Mouse (Mus musculus): Measurements from ENCODE around the gene Myh6.
"Not testable (repeated sequence)": the region's sequence is repeated elsewhere in the genome, so short reads cannot be mapped to it uniquely, and the experiment has no call there.

Gene Myh6

DNA sequence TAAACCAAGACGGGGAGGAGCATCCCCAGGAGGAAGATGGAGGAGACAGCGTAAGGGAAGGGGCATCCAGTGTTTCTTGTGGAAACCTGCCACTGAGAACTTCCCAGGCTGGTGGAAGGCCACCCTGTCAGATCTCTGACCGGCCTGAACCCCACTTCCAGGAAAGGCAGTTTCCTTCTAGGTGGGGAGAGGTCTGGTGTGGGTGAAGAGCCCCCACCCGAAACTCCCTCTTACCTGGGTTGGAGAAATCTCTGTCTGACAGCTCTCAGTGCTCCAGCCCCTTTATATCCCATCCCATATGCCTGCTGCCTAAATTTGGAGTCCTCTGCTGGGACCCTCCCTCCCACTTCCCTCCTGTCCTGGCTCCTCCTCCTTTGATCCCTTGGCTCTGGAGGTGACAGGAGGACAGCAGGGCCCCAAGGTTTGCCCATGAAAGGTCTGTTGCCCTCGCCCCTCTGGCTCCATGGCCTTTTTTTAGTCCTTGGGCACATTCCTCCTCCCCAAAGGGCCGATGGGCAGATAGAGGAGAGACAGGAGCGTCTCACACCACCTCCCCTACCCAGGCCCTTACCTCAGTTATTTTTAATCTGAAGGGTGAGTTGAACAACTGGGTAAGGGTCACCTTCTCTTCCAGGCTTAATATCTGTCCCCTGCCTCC, at the start of gene Myh6:
Myh6 (minus strand) TSS at position 608 of the 658 bp plus-strand sequence.
- DNase-seq (ENCODE audit: low read depth, low spot score), result no peak

DNA sequence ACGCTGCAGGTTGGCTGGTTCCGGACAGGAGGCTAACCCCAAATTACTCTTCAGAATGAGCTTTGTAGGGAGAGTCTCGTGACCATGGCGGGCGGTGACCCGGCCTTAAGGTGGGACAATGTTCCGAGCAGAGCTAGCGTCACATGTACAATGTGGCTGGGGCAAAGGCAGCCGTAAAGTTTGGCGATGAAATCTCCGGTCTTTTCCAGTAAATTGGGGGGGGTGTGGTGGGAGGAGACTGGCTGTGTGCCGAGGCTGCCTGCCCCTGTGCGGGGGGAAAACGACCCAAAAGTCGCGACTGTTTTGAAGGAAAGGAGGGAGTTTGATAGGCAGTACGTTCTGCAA, 49.0 kb upstream of the Myh6 start:
- no peak for DNase-seq (ENCODE audit: low read depth, low spot score)

GRCm38 (mm10) chr14:55014991-55015766, 48.5 kb upstream of the Myh6 start, which contains the start of gene Ngdn:
Gene Ngdn (plus strand): TSS chr14:55015454.
- DNase-seq (ENCODE audit: low read depth, low spot score), result peak; percentile 93

DNA sequence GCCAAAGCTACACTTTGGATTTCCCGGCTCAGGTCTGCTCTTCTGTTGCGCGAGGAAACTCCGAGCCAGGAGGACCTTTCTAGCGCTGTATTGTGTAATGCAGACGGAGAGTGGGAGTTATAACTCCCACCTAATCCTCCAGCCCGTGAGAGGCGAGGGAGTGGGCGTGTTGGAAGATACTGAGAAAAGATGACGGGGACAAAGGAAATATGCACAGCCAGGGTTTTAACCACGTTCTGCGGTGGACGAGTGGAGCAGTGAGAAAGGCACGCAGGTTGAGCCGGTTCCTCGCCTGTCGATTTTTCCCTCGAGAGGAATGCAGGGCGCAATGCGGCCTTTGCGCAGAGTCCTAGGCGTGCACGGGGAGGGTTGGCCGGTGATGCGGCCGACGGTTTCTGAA, 47.9 kb upstream of the Myh6 start:
- peak; percentile 31 for DNase-seq (ENCODE audit: low read depth, low spot score)

GRCm38 (mm10) chr14:55011116-55011515, 44.4 kb upstream of the Myh6 start:
- DNase-seq (ENCODE audit: low read depth, low spot score), result peak; percentile 33

GRCm38 (mm10) chr14:55008417-55008816, 41.7 kb upstream of the Myh6 start:
- DNase-seq (ENCODE audit: low read depth, low spot score), result no peak

DNA sequence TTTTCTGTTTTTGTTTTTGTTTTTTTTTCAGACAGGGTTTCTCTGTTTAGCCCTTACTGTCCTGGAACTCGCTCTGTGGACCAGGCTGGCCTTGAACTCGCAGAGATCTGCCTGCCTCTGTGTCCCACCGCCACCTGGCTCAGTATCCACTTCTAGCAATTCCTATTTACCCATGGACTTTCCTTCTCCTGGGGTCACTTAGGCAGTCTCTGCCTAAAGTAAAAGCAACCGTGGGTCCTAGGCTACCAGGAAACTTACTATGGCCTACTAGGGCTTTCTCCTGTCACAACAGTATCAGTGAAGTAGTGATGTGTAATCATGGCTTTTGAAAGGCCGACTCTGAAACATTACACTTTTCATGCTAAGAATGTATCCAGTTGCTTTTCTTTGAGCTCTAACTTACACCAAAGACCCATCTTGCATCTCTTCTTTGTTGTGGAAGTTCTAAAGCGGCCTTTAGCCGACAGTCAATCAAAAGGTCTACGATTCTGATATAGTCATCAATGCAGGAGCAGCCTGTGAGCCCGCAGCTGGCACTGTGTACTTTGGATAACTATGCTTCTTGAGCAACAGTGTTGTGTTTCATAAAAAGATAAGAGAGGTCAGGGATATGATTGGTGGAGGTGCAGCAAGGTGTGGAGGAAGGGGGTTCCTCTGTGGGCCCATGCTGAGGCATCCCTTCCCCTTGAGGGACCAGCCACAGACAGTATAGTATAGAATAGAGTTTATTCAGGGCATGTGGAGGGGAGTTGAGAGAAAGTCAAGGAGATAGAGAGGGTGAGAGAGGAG, 40.6 kb upstream of the Myh6 start:
- no peak for DNase-seq (ENCODE audit: low read depth, low spot score)

DNA sequence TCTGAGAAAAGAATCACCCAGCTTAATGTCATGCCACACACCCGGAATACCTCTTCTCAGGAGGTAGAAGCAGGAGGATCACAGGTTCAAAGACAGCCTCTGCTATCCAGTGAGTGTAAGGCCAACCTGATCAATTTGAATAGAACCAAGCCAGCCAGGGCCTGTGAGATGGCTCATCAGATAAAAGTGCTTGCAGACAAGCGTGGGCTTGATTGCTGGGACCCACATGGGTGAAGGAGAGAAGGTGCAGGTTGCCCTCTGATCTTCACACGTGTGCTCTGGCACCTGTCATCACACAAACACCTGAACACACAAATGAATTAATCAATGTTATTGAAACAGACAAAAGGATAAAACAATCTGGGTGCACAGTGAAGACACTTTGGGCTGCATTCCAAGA, 39.8 kb upstream of the Myh6 start:
- DNase-seq (ENCODE audit: low read depth, low spot score), result no peak

- no peak for DNase-seq (ENCODE audit: low read depth, low spot score)
These were observed 39.2 kb upstream of the Myh6 start for GRCm38 (mm10) chr14:55005967-55006366.

DNA sequence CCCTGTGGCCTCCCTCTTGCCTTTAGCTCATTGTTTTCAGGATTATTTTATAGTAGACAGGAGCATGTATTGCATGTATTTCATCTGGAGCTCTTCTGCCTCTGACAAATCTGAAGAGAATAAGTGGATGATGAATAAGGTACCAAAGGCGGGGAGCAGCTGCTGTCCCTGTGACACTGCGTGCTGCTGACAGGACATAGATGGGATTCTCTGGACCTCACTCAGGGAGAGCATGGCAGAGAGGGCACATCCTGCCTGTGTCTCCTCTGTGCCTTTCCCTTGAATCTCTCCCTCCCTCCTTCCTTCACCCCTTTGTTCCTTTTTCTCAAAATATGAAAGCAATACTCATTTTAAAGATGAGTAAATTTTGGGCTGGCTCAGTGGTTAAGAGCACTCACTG, 38.8 kb upstream of the Myh6 start:
- DNase-seq (ENCODE audit: low read depth, low spot score), result no peak

GRCm38 (mm10) chr14:55003878-55004855, 37.4 kb upstream of the Myh6 start:
- DNase-seq (ENCODE audit: low read depth, low spot score), result no peak

DNA sequence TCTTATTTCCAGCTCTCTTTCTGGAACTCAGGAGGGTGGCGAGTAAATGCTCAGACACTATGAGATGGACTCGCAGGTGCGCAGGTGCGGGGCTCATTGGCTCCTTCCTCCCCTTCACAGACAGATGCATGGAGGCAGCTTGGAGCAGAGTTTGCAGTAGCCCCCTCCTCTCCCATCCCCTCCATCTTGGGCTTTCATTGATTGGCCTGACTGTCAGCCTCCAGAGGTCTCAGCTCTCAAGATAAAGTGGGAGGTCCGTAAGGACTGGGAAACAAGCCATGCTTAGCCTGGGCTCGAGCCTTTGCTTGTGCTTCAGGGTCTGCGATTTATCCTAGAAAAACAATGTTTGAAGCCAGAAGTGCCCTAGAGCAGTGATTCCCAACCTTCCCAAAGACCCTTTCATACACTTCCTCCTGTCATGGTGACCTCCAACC, 36.0 kb upstream of the Myh6 start:
- no peak for DNase-seq (ENCODE audit: low read depth, low spot score)

DNA sequence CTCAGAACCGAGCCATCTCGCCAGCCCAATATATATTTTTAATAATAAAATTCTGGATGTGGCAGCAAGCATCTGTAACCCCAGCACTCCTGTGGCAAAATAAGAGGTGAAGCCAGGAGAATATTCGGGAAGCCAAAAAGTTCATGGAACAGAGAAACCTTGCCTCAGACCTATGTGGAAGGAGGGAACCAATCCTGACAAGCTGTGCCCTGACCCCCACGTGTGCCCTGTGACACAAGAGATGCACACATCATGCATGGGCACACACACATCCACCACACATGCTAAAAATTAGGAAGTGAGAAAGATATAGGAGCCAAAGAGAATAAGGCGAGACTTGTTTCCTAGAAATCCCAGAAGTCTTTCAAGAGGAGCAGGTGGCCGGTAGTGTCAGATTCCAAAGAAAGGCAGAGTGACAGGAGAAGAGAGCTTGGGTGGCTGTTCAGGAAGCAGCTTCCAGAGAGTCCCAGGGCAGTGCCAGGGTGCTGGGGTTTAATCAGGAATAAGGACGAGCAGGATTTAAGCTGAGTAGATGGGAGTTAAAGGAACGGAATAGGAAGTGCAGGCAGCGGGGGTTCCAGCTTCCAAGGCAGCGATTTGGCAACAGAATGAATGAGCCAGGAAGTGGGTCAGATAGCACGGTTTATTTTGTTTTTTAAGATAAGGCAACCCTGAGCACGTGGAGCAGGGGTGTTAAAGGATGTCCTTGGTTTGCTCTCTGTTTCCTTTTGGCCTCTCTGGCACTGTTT, 35.4 kb upstream of the Myh6 start:
- DNase-seq (ENCODE audit: low read depth, low spot score), result no peak

DNA sequence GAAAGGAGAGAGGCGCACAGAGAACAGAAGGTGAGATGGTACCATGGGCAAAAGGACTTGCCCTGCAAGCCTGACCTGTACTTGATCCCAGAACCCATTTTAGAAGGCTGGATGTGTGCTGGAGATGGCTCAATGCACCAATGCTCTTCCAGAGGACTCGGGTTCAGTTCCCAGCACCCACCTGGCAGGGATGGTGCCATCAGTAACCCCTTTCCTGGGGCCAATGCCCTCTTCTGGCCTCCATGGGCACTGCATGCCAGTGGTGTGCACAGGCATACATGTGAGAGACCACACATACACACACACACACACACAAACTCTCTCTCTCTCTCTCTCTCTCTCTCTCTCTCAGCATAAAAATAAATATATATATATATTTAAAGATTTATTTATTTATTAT, 34.7 kb upstream of the Myh6 start:
- no peak for DNase-seq (ENCODE audit: low read depth, low spot score)

- no peak for DNase-seq (ENCODE audit: low read depth, low spot score)
These were observed 34.1 kb upstream of the Myh6 start for GRCm38 (mm10) chr14:55000814-55001213.

GRCm38 (mm10) chr14:54999868-55000267, 33.1 kb upstream of the Myh6 start:
- DNase-seq (ENCODE audit: low read depth, low spot score), result not testable (repeated sequence)

DNA sequence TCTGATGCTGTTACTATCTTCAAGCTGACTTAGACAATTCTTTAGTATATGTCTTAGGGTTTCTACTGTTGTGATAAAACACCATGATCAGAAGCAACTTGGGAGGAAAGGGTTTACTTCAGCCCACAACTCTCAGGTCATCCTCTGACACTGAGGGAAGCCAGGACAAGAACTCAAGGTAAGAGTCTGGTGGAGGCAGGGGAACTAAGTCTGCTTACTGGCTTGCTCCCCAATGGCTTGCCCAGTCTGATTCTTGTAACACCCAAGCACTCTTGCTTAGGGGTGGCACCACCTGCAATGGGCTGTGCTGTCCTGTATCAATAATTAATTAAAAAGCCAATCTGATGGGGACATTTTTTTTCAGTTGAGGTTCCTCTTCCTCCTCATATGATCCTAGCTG, 32.0 kb upstream of the Myh6 start:
- no peak for DNase-seq (ENCODE audit: low read depth, low spot score)

- no peak for DNase-seq (ENCODE audit: low read depth, low spot score)
These were observed 30.6 kb upstream of the Myh6 start for GRCm38 (mm10) chr14:54997297-54997696.

DNA sequence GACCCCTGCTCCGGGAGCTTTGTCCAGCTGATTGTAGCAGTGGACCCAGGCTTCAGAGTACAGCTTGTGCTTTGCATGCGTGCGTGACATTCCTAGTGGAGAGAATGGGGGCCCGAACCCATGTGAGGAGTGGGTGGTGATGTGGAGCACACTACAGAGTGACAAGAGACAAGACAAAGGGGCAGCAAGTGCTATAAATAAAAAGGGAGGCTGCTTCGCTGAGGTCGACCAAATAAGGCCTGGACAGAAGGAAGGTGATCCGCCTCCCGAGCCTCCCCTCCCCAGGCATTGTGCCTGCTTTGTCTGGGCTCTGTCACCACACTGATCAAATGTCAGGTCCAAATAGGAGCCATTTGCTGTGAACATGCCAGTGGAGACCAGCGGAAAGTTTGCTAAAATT, 30.1 kb upstream of the Myh6 start:
- no peak for DNase-seq (ENCODE audit: low read depth, low spot score)

GRCm38 (mm10) chr14:54995457-54996138, 28.9 kb upstream of the Myh6 start:
- no peak for DNase-seq (ENCODE audit: low read depth, low spot score)
